Mouse (Mus musculus) hindlimb bud, embryonic 11.5 days (tissue): ENCODE data around the gene Wars2.

Source experiments
- DNase-seq: peaks from one replicate; pipeline ENCODE4 v3.0.0-alpha.2; 2012; ENCODE audit warnings: low read depth, low spot score; ENCODE audit errors: extremely low spot score

Gene Wars2

GRCm38 (mm10) chr3:99247586-99247985 is 106.7 kb downstream of the Wars2 start:
- DNase-seq: no peak

DNA sequence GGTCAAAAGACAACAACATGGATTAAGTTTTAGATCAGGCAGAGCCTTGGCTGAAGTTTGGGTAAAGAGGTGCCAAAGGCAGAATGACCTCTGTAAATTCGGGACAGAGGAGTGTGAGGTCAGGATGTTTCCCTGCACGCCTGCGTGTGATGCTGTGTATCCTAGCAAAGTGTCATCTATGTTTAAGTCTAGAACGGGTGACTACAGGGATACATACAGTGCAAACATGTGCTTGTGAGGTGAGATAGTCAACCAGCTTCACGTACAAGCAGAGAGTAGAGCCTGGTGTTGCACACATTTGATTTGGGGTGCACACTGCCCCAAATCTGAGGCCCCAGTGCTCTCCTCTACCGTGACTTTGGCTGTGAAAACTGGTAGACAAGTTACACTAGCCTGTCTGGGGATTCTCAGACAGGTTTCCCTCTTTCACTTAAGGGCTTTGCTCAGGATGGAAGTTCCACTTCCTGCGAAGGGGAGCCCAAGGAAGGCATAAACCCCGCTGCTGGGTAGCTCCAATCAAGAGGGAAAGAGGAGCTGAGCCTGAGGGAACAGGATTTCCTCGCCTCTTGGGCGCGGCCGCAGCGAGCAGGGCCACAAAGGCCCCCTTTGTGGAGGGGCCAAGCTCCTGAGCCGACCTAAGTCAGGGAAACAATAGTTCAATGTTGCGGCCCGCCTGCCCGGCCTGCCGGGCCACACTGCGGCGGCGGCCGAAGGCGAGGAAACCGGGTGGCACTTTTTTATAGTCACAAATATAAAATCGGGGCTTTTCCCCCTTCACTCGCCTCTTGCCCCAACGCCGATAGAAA is 107.3 kb downstream of the Wars2 start:
- no peak for DNase-seq

DNA sequence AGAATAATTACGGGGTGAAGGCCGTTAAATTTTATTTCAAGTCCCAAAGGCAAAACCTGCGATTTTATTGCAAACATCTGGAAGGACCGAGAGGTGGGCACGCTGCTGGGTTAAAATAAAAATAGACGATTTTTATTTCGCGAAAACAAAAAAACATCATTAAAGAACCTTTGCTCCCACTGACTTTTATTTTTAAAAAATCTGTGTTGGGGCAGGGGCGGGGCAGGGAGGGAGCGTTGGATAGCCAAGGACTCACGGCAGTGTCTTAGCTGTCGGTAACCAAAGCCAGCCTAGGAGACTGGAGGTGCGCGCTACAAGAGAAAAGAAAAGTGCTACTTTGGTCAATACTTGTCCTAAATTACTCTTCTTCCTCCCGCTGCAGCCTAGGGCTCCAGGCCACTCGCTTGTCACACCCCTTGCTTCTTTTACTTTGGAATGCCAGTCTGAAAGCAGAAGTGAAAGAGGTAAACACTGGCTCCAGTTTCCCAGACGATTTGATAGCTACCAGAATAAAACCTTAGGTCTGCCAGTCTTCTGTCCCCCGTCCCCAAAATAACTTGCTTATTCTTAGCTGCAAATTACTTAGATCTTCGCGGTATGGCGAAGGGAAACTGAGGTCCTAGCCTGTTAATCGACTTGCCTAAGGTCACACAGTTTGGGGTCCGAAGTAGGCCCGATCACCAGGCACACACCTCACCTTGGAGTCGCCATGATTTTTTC is 108.1 kb downstream of the Wars2 start:
- DNase-seq: no peak

DNA sequence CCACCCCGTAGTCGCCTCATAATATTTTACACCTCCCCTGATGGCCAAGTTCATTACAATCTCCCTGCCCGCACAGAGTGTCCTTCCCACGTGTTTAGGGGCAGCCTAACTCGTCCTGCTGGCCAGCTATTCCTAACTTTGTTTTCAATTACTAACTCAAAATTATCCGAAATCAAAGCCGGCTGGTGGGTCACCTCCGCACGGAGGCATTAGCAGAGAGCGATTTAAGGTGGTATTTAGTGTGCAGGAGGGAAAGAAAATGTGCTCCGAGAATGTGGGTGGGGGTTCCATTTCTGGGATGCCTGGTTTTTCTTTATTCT is 108.6 kb downstream of the Wars2 start:
- no peak for DNase-seq

GRCm38 (mm10) chr3:99249906-99250305 is 109.0 kb downstream of the Wars2 start:
- DNase-seq: no peak

- DNase-seq: no peak
Observed at GRCm38 (mm10) chr3:99251271-99252165, 110.7 kb downstream of the Wars2 start.

GRCm38 (mm10) chr3:99252461-99253091 is 111.7 kb downstream of the Wars2 start:
- no peak for DNase-seq

DNA sequence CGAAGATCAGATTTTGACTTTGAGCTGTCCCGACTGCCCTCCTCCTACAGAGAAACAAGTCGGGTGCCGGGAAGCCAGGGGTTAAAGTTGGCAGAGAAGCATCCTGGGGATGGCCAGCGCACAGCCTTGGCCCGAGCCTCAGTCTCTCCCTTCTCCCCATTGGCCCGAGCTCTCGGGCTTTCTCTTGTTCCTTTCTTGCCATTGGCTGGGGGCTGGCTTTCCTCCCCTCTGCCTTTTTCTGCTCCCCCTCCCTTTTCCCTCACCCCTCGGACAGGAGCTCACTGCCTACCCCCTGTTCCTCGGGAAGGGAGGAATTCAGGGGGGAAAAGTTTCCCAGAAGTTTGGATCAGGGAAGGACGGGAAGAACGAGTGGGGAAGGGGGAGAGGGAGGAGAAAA is 112.2 kb downstream of the Wars2 start:
- DNase-seq: no peak

DNA sequence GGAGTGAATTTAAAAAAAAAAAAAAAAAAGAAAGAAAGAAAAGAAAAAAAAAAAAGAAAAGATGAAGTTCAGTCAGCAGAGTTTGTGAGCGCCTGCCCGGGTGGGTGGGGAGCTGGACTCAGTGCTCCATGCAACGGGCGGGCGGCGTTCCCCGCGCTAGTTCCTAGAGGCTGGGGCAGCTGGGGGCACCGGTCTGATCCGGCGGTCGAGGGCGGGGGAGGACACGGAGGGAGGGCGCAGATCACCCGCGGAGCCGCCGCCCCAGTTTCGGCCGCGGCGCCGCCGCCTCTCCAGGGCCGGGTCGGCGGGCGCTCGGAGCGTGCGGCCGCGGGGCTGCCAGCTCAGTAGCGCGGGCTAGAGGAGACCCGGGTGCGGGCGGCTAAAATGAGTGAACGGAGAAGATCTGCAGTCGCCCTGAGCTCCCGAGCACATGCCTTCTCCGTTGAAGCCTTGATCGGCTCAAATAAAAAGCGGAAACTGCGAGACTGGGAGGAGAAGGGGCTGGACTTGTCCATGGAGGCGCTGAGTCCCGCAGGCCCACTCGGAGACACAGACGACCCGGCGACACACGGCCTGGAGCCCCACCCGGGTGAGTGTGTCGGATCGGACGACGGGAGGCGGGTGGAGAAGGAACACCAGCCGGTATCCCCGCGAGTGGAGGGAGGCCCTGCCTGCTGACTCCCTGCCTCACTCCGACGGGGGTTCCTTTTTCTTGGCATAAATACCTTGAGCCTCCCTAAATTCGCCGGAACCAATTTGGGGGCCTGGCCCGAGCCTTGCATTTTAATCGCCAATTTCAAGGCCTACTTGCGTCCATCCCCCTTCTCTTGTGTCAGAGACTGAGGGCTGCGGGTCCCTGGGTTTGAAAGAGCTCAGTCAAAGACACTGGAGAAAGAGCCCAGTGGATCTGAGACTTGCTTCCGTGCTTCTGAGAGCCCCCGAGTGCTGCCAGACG is 112.9 kb downstream of the Wars2 start:
- no peak for DNase-seq

DNA sequence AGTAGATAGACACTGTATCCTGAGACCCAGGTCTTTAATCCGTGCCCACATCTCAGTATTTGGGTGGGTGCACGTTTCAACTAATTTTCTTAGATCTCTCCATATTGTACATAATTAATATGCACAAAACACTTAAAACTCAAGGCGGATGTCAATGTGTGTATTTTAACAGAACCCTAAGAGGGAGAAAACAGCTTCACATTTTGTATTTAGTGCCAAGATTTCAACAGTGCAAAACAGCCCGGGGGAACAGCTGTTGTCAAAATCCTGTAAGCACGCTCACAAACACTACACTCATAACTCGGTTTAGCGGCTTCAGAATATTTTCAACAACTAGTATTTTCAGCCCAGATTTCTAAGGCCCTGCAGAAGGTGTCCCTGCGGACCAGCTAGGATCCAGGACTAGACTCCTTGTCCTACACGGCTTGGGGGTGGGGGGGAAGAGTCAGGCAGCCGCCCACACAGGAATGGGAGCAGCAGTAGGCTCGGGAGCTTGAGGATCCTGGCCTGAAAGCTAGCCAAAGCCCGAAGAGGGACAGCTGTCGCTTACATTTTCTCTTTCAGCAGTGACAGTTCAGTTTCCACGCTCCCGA is 113.8 kb downstream of the Wars2 start:
- DNase-seq: no peak

DNA sequence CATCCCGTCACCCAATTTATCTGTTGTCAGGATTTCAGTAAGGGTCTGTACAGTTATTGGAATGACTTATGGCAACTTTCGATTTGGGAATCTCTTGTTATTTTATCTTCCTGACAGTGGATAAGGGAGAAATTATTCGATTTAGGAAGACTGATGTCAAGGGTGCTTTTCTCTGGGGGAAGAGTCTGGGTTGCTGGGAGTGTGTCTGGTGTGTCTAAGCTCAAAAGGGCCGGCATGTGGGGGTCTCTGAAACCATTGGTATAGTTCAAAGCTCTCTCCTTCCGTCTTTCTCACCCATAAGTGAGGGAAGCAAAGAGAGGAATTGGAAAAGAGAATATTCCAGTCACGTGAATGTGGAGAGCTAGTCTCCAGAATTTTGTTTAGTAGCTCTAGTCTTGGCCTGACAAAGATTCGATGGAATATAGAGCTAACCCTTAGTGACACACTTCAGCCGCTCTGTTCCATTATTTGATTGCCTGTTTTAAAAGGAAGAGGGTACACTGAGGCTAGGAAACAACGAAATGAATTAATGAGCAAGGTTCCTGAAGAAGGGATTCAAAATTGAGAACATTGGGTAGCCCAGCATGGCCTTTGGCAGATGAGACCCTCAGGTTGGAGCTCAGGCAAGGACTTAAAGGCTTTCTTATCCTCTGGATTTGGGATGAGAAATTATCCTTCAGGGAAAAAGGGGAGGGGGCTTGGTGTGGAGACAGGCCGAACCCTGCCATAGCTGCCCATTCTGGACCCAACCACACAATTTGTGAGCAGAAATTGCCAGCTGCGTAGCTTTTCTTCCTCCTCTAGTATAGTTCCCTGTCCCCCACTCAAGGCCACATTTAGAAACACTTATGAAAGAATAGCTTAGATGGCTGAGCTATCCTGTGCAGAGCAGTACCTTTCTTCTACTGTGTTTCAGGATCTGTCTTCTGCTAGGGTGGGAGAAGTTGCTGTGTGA is 114.8 kb downstream of the Wars2 start:
- DNase-seq: no peak

GRCm38 (mm10) chr3:99256366-99256750 is 115.5 kb downstream of the Wars2 start:
- DNase-seq: no peak

DNA sequence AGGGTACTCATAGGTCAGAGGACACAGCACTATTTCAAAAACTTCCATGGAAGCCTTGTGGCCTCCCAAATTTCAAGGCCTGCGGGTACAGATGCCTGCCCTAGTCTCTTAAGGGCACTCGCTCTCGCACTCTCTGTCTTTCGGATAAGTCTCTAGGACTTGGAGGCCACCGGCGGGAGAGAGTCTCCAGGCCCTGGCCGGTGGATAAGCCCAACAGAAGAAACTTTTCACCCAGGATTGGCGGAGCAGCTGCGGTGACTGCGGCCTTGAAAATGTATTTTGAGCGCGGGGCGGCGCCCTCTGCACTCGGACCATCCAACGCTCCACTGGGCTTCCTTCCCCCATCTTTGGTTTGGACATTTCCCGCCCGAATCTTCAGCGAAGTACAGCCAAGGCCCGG is 115.9 kb downstream of the Wars2 start:
- DNase-seq: no peak

GRCm38 (mm10) chr3:99257586-99258577 is 117.0 kb downstream of the Wars2 start:
- DNase-seq: no peak

GRCm38 (mm10) chr3:99259741-99260270 is 118.9 kb downstream of the Wars2 start:
- no peak for DNase-seq

- DNase-seq: no peak
Observed at GRCm38 (mm10) chr3:99260395-99260794, 119.5 kb downstream of the Wars2 start.

GRCm38 (mm10) chr3:99261371-99261791 is 120.5 kb downstream of the Wars2 start:
- no peak for DNase-seq
